Mouse (Mus musculus): ENCODE results near the gene Ptprd.

Gene Ptprd

GRCm38 (mm10) chr4:77249801-77250200, 962.0 kb downstream of the Ptprd start:
- DNase-seq (ENCODE audit: low spot score in 2 of 2), result no peak

- no peak for DNase-seq (ENCODE audit: low spot score in 2 of 2)
These were observed 962.8 kb downstream of the Ptprd start for GRCm38 (mm10) chr4:77248918-77249317.

- no peak for DNase-seq (ENCODE audit: low spot score in 2 of 2)
These were observed 969.8 kb downstream of the Ptprd start for GRCm38 (mm10) chr4:77241852-77242455.

- no peak for DNase-seq (ENCODE audit: low spot score in 2 of 2)
These were observed 973.6 kb downstream of the Ptprd start for GRCm38 (mm10) chr4:77238144-77238543.

GRCm38 (mm10) chr4:77233243-77233642, 978.5 kb downstream of the Ptprd start:
- DNase-seq (ENCODE audit: low spot score in 2 of 2), result no peak

GRCm38 (mm10) chr4:77168866-77169265, 1042.9 kb downstream of the Ptprd start:
- no peak for DNase-seq (ENCODE audit: low spot score in 2 of 2)

- no peak for DNase-seq (ENCODE audit: low spot score in 2 of 2)
These were observed 1054.2 kb downstream of the Ptprd start for GRCm38 (mm10) chr4:77157601-77158000.

- DNase-seq (ENCODE audit: low spot score in 2 of 2), result peak; percentile 42 to 60
These were observed 1056.2 kb downstream of the Ptprd start for GRCm38 (mm10) chr4:77155561-77155960.

GRCm38 (mm10) chr4:77155037-77155436, 1056.7 kb downstream of the Ptprd start:
- DNase-seq (ENCODE audit: low spot score in 2 of 2), result no peak

- no peak for DNase-seq (ENCODE audit: low spot score in 2 of 2)
These were observed 1086.9 kb downstream of the Ptprd start for GRCm38 (mm10) chr4:77124852-77125251.

- DNase-seq (ENCODE audit: low spot score in 2 of 2), result no peak
These were observed 1100.9 kb downstream of the Ptprd start for GRCm38 (mm10) chr4:77110894-77111293.

- no peak for DNase-seq (ENCODE audit: low spot score in 2 of 2)
These were observed 1104.5 kb downstream of the Ptprd start for GRCm38 (mm10) chr4:77107291-77107690.

- peak in 1 of 2 experiments; percentile 60 for DNase-seq (ENCODE audit: low spot score in 2 of 2)
These were observed 1128.6 kb downstream of the Ptprd start for GRCm38 (mm10) chr4:77083165-77083564.

GRCm38 (mm10) chr4:77077607-77078006, 1134.2 kb downstream of the Ptprd start:
- no peak for DNase-seq (ENCODE audit: low spot score in 2 of 2)

- no peak for DNase-seq (ENCODE audit: low spot score in 2 of 2)
These were observed 1161.1 kb downstream of the Ptprd start for GRCm38 (mm10) chr4:77050536-77051207.

GRCm38 (mm10) chr4:77004483-77004882, 1207.3 kb downstream of the Ptprd start:
- no peak for DNase-seq (ENCODE audit: low spot score in 2 of 2)

- DNase-seq (ENCODE audit: low spot score in 2 of 2), result no peak
These were observed 1215.6 kb downstream of the Ptprd start for GRCm38 (mm10) chr4:76996172-76996571.

GRCm38 (mm10) chr4:76989961-76990360, 1221.8 kb downstream of the Ptprd start:
- no peak for DNase-seq (ENCODE audit: low spot score in 2 of 2)

- no peak for DNase-seq (ENCODE audit: low spot score in 2 of 2)
These were observed 1234.5 kb downstream of the Ptprd start for GRCm38 (mm10) chr4:76977056-76977809.

GRCm38 (mm10) chr4:76948251-76948650, 1263.5 kb downstream of the Ptprd start:
- DNase-seq (ENCODE audit: low spot score in 2 of 2), result peak in 1 of 2 experiments; percentile 59

GRCm38 (mm10) chr4:76941382-76942360, 1270.1 kb downstream of the Ptprd start:
- no peak for DNase-seq (ENCODE audit: low spot score in 2 of 2)

- no peak for DNase-seq (ENCODE audit: low spot score in 2 of 2)
These were observed 1280.2 kb downstream of the Ptprd start for GRCm38 (mm10) chr4:76931559-76931958.

Measured in left cerebral cortex, adult 9 months (tissue).